Mouse (Mus musculus): ENCODE data around the gene Zfp458.
"Not testable (repeated sequence)": the region's sequence is repeated elsewhere in the genome, so short reads cannot be mapped to it uniquely, and the experiment has no call there.

Zfp458 gene

GRCm38 (mm10) chr13:67278314-67278713, at the start of gene Zfp458:
Gene Zfp458 (minus strand): TSS chr13:67278466.
- peak; percentile 12 to 19 for DNase-seq

DNA sequence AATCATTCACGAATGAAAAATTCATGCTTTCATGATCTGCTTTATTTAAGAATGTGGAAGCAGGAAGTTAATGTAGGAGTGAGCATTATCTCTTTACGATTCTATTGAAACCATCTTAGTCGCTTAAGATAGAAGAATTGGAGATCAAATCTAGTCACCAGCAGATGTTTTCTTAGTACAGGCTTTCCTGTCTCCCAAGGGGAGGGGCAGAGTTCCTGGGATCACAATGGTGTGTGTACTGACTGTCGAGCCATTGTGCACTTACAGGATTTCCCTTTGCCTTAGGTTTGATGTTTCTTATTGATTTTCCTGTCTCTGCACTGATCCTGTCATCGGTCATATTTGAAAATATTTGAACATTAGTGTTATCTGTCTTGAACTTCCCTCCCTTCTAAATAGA, 28.5 kb upstream of the Zfp458 start:
- no peak for DNase-seq

GRCm38 (mm10) chr13:67305822-67306672, 27.8 kb upstream of the Zfp458 start, which contains the start of gene Zfp457:
Gene Zfp457 (minus strand): TSS chr13:67306485.
- peak; percentile 92 to 93 for DNase-seq

DNA sequence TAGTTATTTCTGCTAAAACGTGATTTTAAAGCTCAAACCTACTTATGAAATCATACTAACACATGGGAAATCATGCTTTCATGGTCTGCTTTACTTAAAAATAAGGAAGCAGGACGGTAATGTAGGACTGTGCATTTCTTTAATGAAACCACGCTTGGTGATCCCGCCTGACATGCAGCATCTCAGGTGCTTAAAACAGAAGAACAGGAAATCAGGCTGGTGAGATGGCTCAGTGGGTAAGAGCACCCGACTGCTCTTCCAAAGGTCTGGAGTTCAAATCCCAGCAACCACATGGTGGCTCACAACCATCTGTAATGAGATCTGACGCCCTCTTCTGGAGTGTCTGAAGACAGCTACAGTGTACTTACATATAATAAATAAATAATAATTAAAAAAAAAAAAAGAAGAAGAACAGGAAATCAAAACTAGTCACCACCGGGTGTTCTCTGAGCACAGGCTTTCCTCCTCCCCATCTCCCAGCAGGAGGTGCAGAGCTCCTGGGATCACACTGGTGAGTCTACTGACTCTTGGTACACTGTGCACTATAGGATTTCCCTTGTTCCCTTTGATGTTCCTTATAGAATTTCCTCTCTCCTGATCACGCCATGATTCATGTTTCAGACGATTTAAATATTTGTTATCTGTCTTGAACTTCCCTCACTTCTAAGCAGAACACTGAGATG, 8.7 kb downstream of the Zfp458 start:
- DNase-seq, result not testable (repeated sequence)

- DNase-seq, result peak; percentile 77 to 89
These were observed 9.5 kb downstream of the Zfp458 start for GRCm38 (mm10) chr13:67268568-67269369.

GRCm38 (mm10) chr13:67214015-67214607, 64.2 kb downstream of the Zfp458 start:
- peak in 1 of 2 experiments; percentile 4 for DNase-seq
